Mouse (Mus musculus) T-helper 2 cell (primary cell): Measurements from ENCODE around the gene Rxfp3.

Experiments used
- in situ Hi-C: fragments of 300-600 bp; cut with MboI, MseI; formaldehyde crosslinking; loops from one replicate; pipeline ENCODE4 v1.15.1; 2025; ENCODE audit warnings: high pct_unique_total_duplicates

Rxfp3 gene

GRCm38 (mm10) chr15:11036535-11037375 lies 1.0 kb downstream of the Rxfp3 start:
- in situ Hi-C loops, result loop anchor here (5.0 kb wide), 1 partner anchor 281 kb away; no protein-coding TSS in a partner anchor

- in situ Hi-C loops, result loop anchor here (5.0 kb wide), 1 partner anchor 281 kb away; no protein-coding TSS in a partner anchor
These were observed 1.8 kb downstream of the Rxfp3 start for GRCm38 (mm10) chr15:11035947-11036474.

- in situ Hi-C loops, result no loop called here
These were observed 7.6 kb downstream of the Rxfp3 start for GRCm38 (mm10) chr15:11030188-11030587.

GRCm38 (mm10) chr15:11026801-11027561 lies 10.8 kb downstream of the Rxfp3 start:
- in situ Hi-C loops, result no loop called here

GRCm38 (mm10) chr15:11014931-11015330 lies 22.9 kb downstream of the Rxfp3 start:
- in situ Hi-C loops, result no loop called here

DNA sequence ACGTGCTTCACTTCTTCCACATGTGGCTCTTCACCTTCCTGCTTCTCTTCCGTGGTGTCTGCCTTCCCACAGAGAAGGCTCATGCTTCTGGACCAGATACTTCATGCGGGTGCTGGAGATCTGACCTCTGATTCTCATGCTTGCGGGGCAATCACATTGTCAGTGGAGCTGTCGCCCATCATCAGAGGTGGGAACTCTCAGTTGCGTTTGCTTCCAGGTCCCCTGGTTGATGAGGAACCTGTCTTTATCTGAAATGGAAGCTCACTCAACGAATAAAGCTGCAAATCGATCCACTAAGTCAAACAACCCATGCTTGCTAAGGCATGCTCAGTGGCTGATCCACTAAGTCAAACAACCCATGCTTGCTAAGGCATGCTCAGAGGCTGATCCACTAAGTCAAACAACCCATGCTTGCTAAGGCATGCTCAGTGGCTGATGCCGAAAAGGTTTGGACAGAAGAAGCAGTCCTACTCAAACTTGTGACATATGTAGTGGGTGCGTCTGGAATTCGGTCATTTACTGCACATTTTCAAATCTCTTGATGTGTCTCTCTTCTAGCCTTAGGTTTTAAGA lies 26.7 kb downstream of the Rxfp3 start:
- in situ Hi-C loops, result no loop called here

DNA sequence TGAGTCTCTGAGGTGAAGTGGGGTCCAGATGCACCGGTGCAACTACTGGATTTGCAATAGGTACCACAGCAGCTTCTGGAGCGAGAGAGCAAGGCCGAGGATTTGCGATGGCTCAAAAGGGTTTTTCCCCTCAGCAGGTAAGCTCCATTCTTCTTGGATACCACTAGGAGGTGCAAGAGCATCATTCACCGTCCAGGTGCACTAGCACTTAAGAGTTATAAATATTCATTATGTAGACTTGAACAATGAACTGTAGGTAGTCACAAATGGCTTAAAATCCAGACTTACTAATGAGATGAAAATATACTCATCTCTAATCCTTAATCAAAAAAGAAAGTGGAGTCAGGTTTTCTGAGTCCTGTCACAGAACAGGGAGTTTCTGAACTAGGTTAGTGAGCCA lies 29.0 kb downstream of the Rxfp3 start:
- in situ Hi-C loops, result no loop called here

DNA sequence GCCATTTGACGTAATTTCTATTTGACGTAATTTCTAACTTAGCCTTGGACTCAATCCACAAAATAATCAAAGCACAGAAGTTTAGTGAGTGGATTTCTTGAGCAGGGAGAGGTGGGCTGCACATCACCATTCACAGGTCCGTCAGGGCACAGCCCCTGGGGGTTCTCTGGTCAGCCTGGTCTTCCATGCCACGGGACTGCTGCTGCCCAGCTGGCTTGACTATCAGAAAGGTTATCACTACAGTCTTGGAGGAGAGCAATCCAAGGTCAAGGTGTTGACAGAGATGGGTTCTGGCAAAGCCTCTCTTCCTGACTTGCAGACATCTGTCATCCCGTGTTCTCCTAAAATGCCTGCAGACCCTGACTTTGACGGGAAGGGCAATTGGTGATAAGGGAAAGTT lies 33.1 kb downstream of the Rxfp3 start:
- in situ Hi-C loops, result no loop called here

DNA sequence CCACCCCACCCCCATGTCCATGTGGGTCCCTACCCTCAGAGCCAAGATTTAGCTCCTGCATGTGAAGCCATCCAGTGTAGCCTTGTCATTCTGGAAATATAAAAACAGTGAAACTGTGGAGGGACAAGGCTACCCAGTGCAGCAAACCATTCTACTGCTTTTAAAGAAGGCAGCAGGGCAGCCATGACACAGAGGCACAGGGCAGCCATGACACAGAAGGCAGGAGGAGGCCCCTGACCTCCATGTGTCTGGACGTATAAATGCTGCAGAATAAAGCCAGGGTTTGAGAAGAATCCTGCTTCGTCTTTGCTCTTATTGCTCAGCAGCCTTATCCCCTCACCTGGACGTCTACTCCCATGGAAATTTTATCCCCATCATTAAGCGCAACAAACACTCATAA lies 34.0 kb downstream of the Rxfp3 start:
- in situ Hi-C loops, result no loop called here

GRCm38 (mm10) chr15:11000421-11000820 lies 37.4 kb downstream of the Rxfp3 start, which contains the start of gene Slc45a2:
Gene Slc45a2, plus strand, starts transcription at chr15:11000721.
- in situ Hi-C loops, result no loop called here

GRCm38 (mm10) chr15:10999832-11000231 lies 38.0 kb downstream of the Rxfp3 start:
- in situ Hi-C loops, result loop anchor here (10.0 to 25.0 kb wide), 3 partner anchors 385 to 1905 kb away; no protein-coding TSS in a partner anchor

GRCm38 (mm10) chr15:10991566-10991965 lies 46.2 kb downstream of the Rxfp3 start:
- in situ Hi-C loops, result loop anchor here (5.0 to 25.0 kb wide), 4 partner anchors 393 to 1913 kb away; no protein-coding TSS in a partner anchor

DNA sequence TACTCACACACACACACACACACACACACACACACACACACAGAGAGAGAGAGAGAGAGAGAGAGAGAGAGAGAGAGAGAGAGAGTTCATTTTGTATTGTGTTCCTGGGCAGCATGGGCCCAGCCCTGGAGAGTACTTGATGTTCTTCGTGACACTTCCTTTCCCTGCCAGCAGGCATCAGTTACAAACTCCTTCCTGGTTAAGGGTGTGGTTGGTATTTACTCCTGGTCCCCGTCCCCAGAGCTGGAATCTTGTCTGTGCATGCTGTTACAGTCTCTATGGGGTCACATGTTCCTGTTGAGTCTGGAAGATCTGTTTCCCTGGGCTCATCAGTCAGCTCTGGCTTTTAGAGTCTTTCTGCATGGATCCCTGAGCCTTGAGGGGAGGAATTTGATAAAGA lies 47.4 kb downstream of the Rxfp3 start:
- in situ Hi-C loops, result loop anchor here (5.0 to 25.0 kb wide), 4 partner anchors 394 to 1914 kb away; no protein-coding TSS in a partner anchor

GRCm38 (mm10) chr15:10986477-10986876 lies 51.3 kb downstream of the Rxfp3 start:
- in situ Hi-C loops, result loop anchor here (25.0 kb wide), 1 partner anchor 1276 kb away; no protein-coding TSS in a partner anchor

- in situ Hi-C loops, result loop anchor here (25.0 kb wide), 1 partner anchor 1277 kb away; no protein-coding TSS in a partner anchor
These were observed 52.0 kb downstream of the Rxfp3 start for GRCm38 (mm10) chr15:10985756-10986155.
